Mouse (Mus musculus) bone marrow macrophage, adult 2 months (primary cell): ENCODE results near the gene Hes5.

Experiments used
- CTCF ChIP-seq: IDR thresholded peaks from 2 replicates; pipeline ENCODE4 v1.5.1; 2012; ENCODE audit warnings: low read depth, mild to moderate bottlenecking, low read length, moderate library complexity
- POLR2A ChIP-seq: IDR thresholded peaks from 2 replicates; pipeline ENCODE4 v1.6.1; 2012; ENCODE audit warnings: mild to moderate bottlenecking, low read depth, low read length, borderline replicate concordance

GRCm38 (mm10) chr4:154922931-154923330 is 37.8 kb upstream of the Hes5 start:
- TF ChIP-seq POLR2A (no peak), CTCF (no peak)
